Mouse (Mus musculus): ENCODE data around the gene Glb1. TPM values are rescaled to one million over a fixed set of nuclear protein-coding genes. Genes with fewer than 3 reads are reported as not detected.

Gene Glb1
- polyA plus RNA-seq, 1 experiment, result 0.13 TPM

DNA sequence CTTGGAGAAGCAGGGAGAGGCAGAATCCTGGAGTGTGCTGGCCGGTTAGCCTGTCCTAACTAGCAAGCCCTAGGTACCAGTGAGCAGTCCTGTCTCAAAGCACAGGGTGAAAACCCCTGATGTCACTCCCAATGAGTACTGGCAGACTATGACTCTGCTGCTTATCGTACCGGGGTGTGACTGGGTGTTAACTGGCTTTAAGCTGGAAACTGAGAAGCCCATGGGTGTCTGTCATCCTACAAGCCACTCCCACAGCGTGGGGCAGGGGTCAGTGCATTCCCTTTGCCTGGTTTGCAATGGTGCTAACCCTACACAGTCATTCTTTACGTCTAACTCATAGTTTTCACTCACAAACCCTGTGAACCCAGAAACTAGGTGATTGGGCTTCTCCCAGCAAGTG lies 67.3 kb downstream of the Glb1 start:
- Histone ChIP-seq H3K36me3 (ENCODE audit: control insufficient read depth) (peaks cover 2% of the 10 kb centered on the region; the same call in 1 of the 2 replicates), H3K4me3 (replicated peaks) (no peak overlapping the region), H3K27me3 (ENCODE audit: control insufficient read depth) (no peaks in the 10 kb centered on the region), H3K4me1 (ENCODE audit: control insufficient read depth) (peaks cover 28% of the 10 kb centered on the region), H3K9me3 (ENCODE audit: control insufficient read depth, low read length) (no peaks in the 10 kb centered on the region)
- no peak for TF ChIP-seq TAL1 (IDR thresholded peaks at IDR 0.05; ENCODE audit: low read length)
- no peak for TF ChIP-seq GATA1 (IDR thresholded peaks at IDR 0.05; ENCODE audit: low read length)

DNA sequence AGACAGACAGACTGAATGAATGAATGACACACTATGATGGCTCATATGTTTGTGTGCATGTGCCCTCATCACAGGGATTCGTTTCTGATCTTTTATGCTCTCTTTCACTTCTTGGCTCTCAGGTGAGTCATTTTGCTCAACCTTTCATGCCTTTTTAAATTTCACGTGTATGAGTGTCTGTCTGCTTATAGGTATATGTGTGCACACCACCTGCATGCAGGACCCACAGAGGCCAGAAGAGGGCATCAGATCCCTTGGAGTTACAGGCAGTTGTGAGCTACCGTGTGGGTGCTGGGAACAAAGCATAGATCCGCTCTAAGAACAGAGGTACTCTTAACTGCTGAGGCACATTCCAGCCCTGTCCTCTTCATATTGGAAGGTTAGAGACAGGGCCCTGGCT lies 67.8 kb downstream of the Glb1 start:
- no peak overlapping the region for H3K4me3 ChIP-seq (replicated peaks)
- H3K4me1 ChIP-seq (ENCODE audit: control insufficient read depth), result peaks cover 28% of the 10 kb centered on the region
- H3K9me3 ChIP-seq (ENCODE audit: control insufficient read depth, low read length), result no peaks in the 10 kb centered on the region
- no peaks in the 10 kb centered on the region for H3K27me3 ChIP-seq (ENCODE audit: control insufficient read depth)
- peaks cover 2% of the 10 kb centered on the region; the same call in 1 of the 2 replicates for H3K36me3 ChIP-seq (ENCODE audit: control insufficient read depth)
- no peak for TF ChIP-seq GATA1 (IDR thresholded peaks at IDR 0.05; ENCODE audit: low read length)
- TF ChIP-seq TAL1 (IDR thresholded peaks at IDR 0.05; ENCODE audit: low read length), result no peak

DNA sequence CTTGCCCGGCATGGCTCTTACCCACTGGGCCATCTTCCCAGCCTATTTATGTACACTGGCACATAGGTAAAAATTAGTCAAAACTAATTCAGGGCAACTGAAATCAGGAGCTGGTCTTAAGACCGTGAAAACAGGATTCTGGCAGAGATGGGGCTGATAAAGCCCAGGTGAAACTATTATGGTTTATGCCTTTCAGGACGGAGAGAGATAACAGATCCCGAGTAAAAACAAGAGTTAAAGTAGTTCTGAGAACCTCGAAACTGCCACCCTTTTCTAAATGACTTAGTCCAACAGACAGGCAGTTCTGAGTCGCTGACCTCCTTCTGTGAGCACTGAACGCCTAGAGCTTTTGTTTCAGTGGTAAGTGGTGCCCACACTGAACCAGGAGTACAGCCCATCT lies 71.0 kb downstream of the Glb1 start:
- H3K4me3 ChIP-seq (replicated peaks), result no peak overlapping the region
- no peaks in the 10 kb centered on the region for H3K27me3 ChIP-seq (ENCODE audit: control insufficient read depth)
- H3K36me3 ChIP-seq (ENCODE audit: control insufficient read depth), result no peaks in the 10 kb centered on the region
- no peak for TF ChIP-seq TAL1 (IDR thresholded peaks at IDR 0.05; ENCODE audit: low read length)
- no peak for TF ChIP-seq GATA1 (IDR thresholded peaks at IDR 0.05; ENCODE audit: low read length)
- no peaks in the 10 kb centered on the region for H3K9me3 ChIP-seq (ENCODE audit: control insufficient read depth, low read length)
- peaks cover 19% of the 10 kb centered on the region for H3K4me1 ChIP-seq (ENCODE audit: control insufficient read depth)

DNA sequence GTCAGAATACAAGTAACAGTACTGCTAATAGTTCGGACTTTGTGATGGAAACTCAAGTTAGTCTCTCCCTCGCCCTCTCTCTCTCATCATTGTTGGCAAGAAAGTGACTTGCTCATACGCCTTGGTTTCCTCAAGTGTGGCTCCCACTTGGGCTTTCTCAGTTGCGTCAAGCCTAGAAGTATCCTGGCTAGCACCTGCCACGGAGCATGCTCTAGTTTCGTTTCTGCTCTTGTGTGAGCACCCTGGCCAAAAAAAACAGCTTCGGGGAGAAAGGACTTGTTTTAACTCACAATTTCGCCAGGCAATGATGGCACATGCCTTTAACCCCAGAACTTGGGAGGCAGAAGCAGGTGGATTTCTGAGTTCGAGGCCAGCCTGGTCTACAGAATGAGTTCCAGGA lies 76.1 kb downstream of the Glb1 start:
- no peaks in the 10 kb centered on the region for H3K36me3 ChIP-seq (ENCODE audit: control insufficient read depth)
- TF ChIP-seq GATA1 (IDR thresholded peaks at IDR 0.05; ENCODE audit: low read length), result no peak
- TF ChIP-seq TAL1 (IDR thresholded peaks at IDR 0.05; ENCODE audit: low read length), result no peak

DNA sequence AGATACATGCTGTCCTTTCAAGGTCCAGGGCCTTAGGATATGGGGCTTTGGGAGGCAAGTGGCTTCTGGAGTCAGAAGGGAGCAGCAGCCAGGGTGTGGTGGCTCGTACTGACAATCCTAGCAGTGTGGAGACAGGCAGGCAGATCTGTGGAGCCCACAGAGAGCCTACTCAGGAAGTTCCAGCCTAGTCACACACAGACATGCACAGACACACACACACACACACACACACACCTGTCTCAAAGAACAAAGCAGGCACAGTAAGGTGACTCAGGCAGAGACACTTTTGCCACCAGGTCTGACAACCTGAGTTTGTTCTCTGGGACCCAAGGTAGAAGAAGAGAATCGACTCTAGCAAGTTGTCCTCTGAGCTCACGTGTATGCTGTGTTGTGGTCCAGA lies 80.1 kb downstream of the Glb1 start:
- H3K4me3 ChIP-seq (replicated peaks), result no peak overlapping the region
- H3K36me3 ChIP-seq (ENCODE audit: control insufficient read depth), result no peaks in the 10 kb centered on the region
- no peaks in the 10 kb centered on the region for H3K9me3 ChIP-seq (ENCODE audit: control insufficient read depth, low read length)
- TF ChIP-seq TAL1 (IDR thresholded peaks at IDR 0.05; ENCODE audit: low read length), result no peak
- no peak for TF ChIP-seq GATA1 (IDR thresholded peaks at IDR 0.05; ENCODE audit: low read length)
- H3K4me1 ChIP-seq (ENCODE audit: control insufficient read depth), result no peaks in the 10 kb centered on the region
- H3K27me3 ChIP-seq (ENCODE audit: control insufficient read depth), result no peaks in the 10 kb centered on the region

More for the DNA sequence above, 76.1 kb downstream of the Glb1 start:
- no peaks in the 10 kb centered on the region for H3K4me1 ChIP-seq (ENCODE audit: control insufficient read depth)
- H3K9me3 ChIP-seq (ENCODE audit: control insufficient read depth, low read length), result no peaks in the 10 kb centered on the region
- H3K27me3 ChIP-seq (ENCODE audit: control insufficient read depth), result no peaks in the 10 kb centered on the region
- H3K4me3 ChIP-seq (replicated peaks), result no peak overlapping the region

DNA sequence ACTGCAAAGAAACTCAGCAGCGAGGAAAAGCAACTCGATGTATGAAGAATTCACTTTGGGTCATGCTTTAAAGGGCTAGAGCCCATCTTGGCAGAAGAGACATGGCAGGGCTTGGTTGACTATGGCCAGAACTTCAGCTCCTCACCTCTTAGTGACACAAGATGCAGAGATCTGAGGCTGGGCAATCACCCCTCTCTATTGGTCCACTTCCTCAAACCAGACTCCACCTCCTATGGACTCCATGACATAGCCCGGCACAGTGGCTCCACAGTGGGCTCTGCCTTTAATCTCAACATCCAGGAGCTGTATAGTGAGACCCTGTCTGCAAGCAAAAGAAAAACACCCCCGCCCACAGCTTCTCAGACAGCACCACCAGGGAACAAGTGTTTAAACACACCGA lies 83.9 kb downstream of the Glb1 start:
- Histone ChIP-seq H3K9me3 (ENCODE audit: control insufficient read depth, low read length) (no peaks in the 10 kb centered on the region), H3K27me3 (ENCODE audit: control insufficient read depth) (no peaks in the 10 kb centered on the region), H3K4me3 (replicated peaks) (no peak overlapping the region), H3K36me3 (ENCODE audit: control insufficient read depth) (no peaks in the 10 kb centered on the region), H3K4me1 (ENCODE audit: control insufficient read depth) (no peaks in the 10 kb centered on the region)
- no peak for TF ChIP-seq TAL1 (IDR thresholded peaks at IDR 0.05; ENCODE audit: low read length)
- TF ChIP-seq GATA1 (IDR thresholded peaks at IDR 0.05; ENCODE audit: low read length), result no peak

DNA sequence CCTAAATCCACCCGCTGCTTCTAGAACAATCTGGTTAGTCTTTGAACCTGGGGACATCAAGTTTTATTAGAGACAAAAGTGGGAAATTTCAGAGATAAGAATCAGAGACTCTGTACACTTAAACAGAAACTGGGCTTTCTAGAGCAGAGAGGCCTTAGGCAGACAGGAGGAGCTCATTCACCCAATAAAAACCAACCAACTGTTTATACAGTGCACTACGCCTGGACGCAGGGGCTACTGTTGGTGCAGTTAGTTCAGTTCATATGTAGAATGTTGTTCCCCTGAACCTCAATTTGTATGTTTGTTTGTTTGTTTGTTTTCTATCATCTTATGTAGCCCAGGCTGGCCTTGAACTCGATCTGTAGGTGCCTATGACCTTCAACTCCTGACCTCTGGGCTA lies 85.9 kb downstream of the Glb1 start:
- H3K4me3 ChIP-seq (replicated peaks), result no peak overlapping the region
- H3K4me1 ChIP-seq (ENCODE audit: control insufficient read depth), result no peaks in the 10 kb centered on the region
- no peaks in the 10 kb centered on the region for H3K36me3 ChIP-seq (ENCODE audit: control insufficient read depth)
- no peak for TF ChIP-seq TAL1 (IDR thresholded peaks at IDR 0.05; ENCODE audit: low read length)
- TF ChIP-seq GATA1 (IDR thresholded peaks at IDR 0.05; ENCODE audit: low read length), result no peak
- H3K27me3 ChIP-seq (ENCODE audit: control insufficient read depth), result no peaks in the 10 kb centered on the region
- no peaks in the 10 kb centered on the region for H3K9me3 ChIP-seq (ENCODE audit: control insufficient read depth, low read length)

DNA sequence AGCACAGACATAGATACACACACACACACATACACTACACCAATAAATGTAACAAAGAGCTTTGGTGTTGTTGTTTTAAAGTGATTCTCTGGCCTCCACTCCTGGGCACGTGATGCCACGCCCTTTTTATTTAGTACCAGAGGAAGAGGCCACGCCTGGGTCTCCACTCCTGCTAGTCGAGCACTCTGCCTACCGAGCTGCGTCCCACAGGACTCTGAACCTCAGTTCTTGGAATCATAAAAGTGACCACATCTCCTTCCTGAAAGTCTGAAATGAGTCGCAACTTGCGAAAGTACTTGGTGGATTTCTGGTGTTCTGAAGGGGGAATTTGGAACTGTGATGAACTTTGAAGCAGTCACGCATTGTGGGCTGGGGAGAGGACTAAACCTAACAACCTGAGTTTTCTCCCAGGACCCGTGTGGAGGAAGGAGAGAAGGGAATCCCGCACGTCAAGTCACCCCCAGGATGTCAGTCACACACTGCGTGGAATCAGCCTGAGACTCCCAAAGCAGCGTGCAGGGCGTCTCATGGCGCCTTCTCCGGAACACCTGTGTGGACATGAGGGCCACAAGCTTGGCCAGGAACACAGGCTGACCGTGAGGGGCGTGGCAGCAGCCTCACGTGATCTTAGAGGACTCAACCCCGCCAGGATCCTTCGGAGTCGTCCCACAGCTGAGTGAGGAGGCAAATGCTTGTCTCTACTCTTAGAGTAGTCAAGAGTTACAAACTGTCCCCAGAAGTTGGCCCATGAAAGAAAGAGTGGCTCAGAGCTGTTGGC lies 86.8 kb downstream of the Glb1 start:
- H3K36me3 ChIP-seq (ENCODE audit: control insufficient read depth), result no peaks in the 10 kb centered on the region
- no peaks in the 10 kb centered on the region for H3K4me1 ChIP-seq (ENCODE audit: control insufficient read depth)
- H3K9me3 ChIP-seq (ENCODE audit: control insufficient read depth, low read length), result no peaks in the 10 kb centered on the region
- no peaks in the 10 kb centered on the region for H3K27me3 ChIP-seq (ENCODE audit: control insufficient read depth)
- TF ChIP-seq TAL1 (IDR thresholded peaks at IDR 0.05; ENCODE audit: low read length) (no peak), GATA1 (IDR thresholded peaks at IDR 0.05; ENCODE audit: low read length) (no peak)
- H3K4me3 ChIP-seq (replicated peaks), result no peak overlapping the region

DNA sequence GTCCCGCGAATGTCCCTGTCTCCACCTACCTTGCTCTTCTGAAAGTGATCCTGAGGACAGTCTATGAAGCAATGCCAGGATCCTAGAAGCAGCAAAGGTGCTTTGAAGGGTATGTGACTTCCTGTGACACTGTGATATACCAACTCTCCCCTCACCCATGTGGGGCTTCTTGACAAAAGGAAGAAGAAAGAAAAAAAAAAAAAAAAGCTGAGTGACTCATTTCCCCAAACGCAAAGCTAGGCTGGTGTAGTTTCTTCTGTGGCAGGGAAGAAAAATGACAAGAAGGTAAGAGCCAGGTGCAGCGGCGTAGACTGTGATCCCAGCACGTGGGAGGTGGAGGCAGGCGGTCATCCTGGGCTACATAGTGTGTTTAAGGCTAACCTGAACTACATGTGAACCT lies 95.6 kb downstream of the Glb1 start:
- Histone ChIP-seq H3K27me3 (ENCODE audit: control insufficient read depth) (no peaks in the 10 kb centered on the region), H3K36me3 (ENCODE audit: control insufficient read depth) (no peaks in the 10 kb centered on the region), H3K4me1 (ENCODE audit: control insufficient read depth) (peaks cover 2% of the 10 kb centered on the region; the same call in 1 of the 2 replicates), H3K9me3 (ENCODE audit: control insufficient read depth, low read length) (no peaks in the 10 kb centered on the region), H3K4me3 (replicated peaks) (no peak overlapping the region)
- TF ChIP-seq TAL1 (IDR thresholded peaks at IDR 0.05; ENCODE audit: low read length) (no peak), GATA1 (IDR thresholded peaks at IDR 0.05; ENCODE audit: low read length) (no peak)

Measured in erythroblast, embryonic 14.5 days (primary cell).